ENCODE assay signal across 20 mouse cellular contexts in genomic region chr7:125762289-125762688, GRCm38 (mm10). TPM values are rescaled to one million over a fixed set of nuclear protein-coding genes. Genes with fewer than 3 reads are reported as not detected.
A peak's percentile ranks its signal among the peaks of the same experiment; 100 is the strongest.
DNase-seq lines count a peak whose midpoint lies in the region; TF ChIP-seq lines count a peak whose summit lies in the region.
"Had no signal": no experiment of that assay in that cellular context is flagged by ENCODE, and none has a peak within 500 bp of the region (broad histone marks: within the 10 kb centered on the region; RNA-seq: fewer than 3 reads in every experiment).

No protein-coding gene starts in this region.

- 71% methylated on average over 2 of the region's 2 CpGs for WGBS in heart, embryonic 10.5 days
- WGBS in heart, adult 2 months: 61% methylated on average over 2 of the region's 2 CpGs

- no peaks in the 10 kb centered on the region for H3K9me3 ChIP-seq in heart, embryonic 10.5 days
- H3K9me3 ChIP-seq: embryonic facial prominence, embryonic 12.5 days; hindbrain, embryonic 15.5 days; lung, embryonic 15.5 days; midbrain, embryonic 10.5 days had no signal

- peaks cover 11% of the 10 kb centered on the region; the same call in 1 of the 2 replicates for H3K36me3 ChIP-seq in heart, embryonic 10.5 days
- H3K36me3 ChIP-seq in heart, adult 2 months (ENCODE audit: control insufficient read depth, insufficient read depth, low read length): no peaks in the 10 kb centered on the region
- H3K36me3 ChIP-seq: lung, embryonic 15.5 days had no signal

- TF ChIP-seq POLR2A in heart, adult 2 months (IDR thresholded peaks at IDR 0.05; ENCODE audit: insufficient read depth, low read depth, low read length): no peak

- DNase-seq in heart, embryonic 10.5 days (ENCODE audit: low spot score): no peak
- DNase-seq in heart, adult 2 months: no peak
- peak; percentile 44 to 47 for DNase-seq in heart, postnatal 10 days
- DNase-seq in heart, postnatal 4 days: no peak
- DNase-seq in 416B (ENCODE audit: low read depth): peak; percentile 42
- peak; percentile 23 for DNase-seq in lung, postnatal 10 days
- no peak for DNase-seq in urinary bladder, postnatal 36 days (ENCODE audit: low spot score in 2 of 2)
- DNase-seq in adrenal gland, postnatal 14 days: no peak
- DNase-seq: B cell, adult 2 months; cerebellum, adult 9-10 months; gastrocnemius, postnatal 36 days; kidney, adult 11 months; layer of hippocampus, postnatal 36 days; liver; thymus, postnatal 36 days had no signal

- H3K9ac ChIP-seq in heart, adult 2 months (ENCODE audit: low read depth, low read length): no peak overlapping the region
- H3K9ac ChIP-seq: embryonic facial prominence, embryonic 12.5 days; hindbrain, embryonic 15.5 days; lung, embryonic 15.5 days had no signal

- intact Hi-C loops in heart, adult 2 months (cut with DNase I): no loop called here
- intact Hi-C loops in heart, postnatal 10 days (cut with DNase I): no loop called here

- TF ChIP-seq CTCF in heart, adult 2 months (IDR thresholded peaks at IDR 0.05): no peak

- no peak overlapping the region for H3K4me3 ChIP-seq in heart, embryonic 10.5 days
- H3K4me3 ChIP-seq in heart, adult 2 months: no peak overlapping the region
- H3K4me3 ChIP-seq: embryonic facial prominence, embryonic 12.5 days; hindbrain, embryonic 15.5 days; lung, embryonic 15.5 days; midbrain, embryonic 10.5 days had no signal

- no peaks in the 10 kb centered on the region for H3K27me3 ChIP-seq in heart, embryonic 10.5 days (ENCODE audit: insufficient read depth, poor library complexity, severe bottlenecking)
- no peaks in the 10 kb centered on the region for H3K27me3 ChIP-seq in heart, adult 2 months (ENCODE audit: control insufficient read depth, insufficient read depth, low read length)
- H3K27me3 ChIP-seq: embryonic facial prominence, embryonic 12.5 days; hindbrain, embryonic 15.5 days; lung, embryonic 15.5 days had no signal

- peaks cover 66% of the 10 kb centered on the region for H3K4me1 ChIP-seq in heart, embryonic 10.5 days
- H3K4me1 ChIP-seq in heart, adult 2 months (ENCODE audit: control insufficient read depth, insufficient read depth, low read length): peaks cover 2% of the 10 kb centered on the region; the same call in 1 of the 2 replicates
- H3K4me1 ChIP-seq: embryonic facial prominence, embryonic 12.5 days had no signal

- no peaks in the 10 kb centered on the region for H3K79me2 ChIP-seq in heart, adult 2 months (replicated peaks; ENCODE audit: control insufficient read depth, insufficient read depth, low read length)

- TF ChIP-seq EP300 in heart, adult 2 months (IDR thresholded peaks at IDR 0.05; ENCODE audit: insufficient read depth, low read depth, low read length): no peak

- peak overlapping the region; percentile 87 for H3K27ac ChIP-seq in heart, embryonic 10.5 days
- H3K27ac ChIP-seq in heart, adult 2 months: no peak overlapping the region
- H3K27ac ChIP-seq: embryonic facial prominence, embryonic 12.5 days; hindbrain, embryonic 15.5 days; kidney, postnatal 0 days; lung, embryonic 15.5 days had no signal

RNA-seq across cellular contexts. Expression of gene D430042O09Rik, which starts 54.6 kb away (rescaled TPM):
- polyA plus RNA-seq in heart, embryonic 10.5 days (2016; fragmentation: Nextera tagmentation; extraction: Ambion mirVana): 9.2 and 11.1 TPM in 2 replicates
- total RNA-seq in heart, adult 2 months (2021): 10 to 100 TPM in 1 of 2 experiments, 1 to 10 TPM in 1; 9.3 to 11.5 TPM
- polyA plus RNA-seq in heart, adult 2 months (2012; rRNA removed): 8.2 and 10.4 TPM in 2 replicates
- total RNA-seq in heart, postnatal 10 days (2021): 10 to 100 TPM; 14.7 to 17.3 TPM
- 10 to 100 TPM; 19.0 to 20.6 TPM for total RNA-seq in heart, postnatal 4 days (2021)
- total RNA-seq in adrenal gland, postnatal 14 days (2021): 16.6 and 16.7 TPM in 2 replicates

RNA-seq across cellular contexts. Expression of gene Gtf3c1, which starts 54.7 kb away (rescaled TPM):
- 36.2 and 43.6 TPM in 2 replicates for polyA plus RNA-seq in heart, embryonic 10.5 days (2016; fragmentation: Nextera tagmentation; extraction: Ambion mirVana)
- total RNA-seq in heart, adult 2 months (2021): 10 to 100 TPM; 46.3 to 47.9 TPM
- polyA plus RNA-seq in heart, adult 2 months (2012; rRNA removed): 30.2 and 36.4 TPM in 2 replicates
- 10 to 100 TPM; 73.5 to 87.1 TPM for total RNA-seq in heart, postnatal 10 days (2021)
- 10 to 100 TPM; 87.6 to 97.4 TPM for total RNA-seq in heart, postnatal 4 days (2021)
- total RNA-seq in adrenal gland, postnatal 14 days (2021): 61.0 and 66.2 TPM in 2 replicates

Comparison
In these comparisons a context has a peak if more than half of its experiments do, and no peak if none do; other contexts are left out.
1. DNase-seq: peak in heart, postnatal 10 days (2 of 2), 416B (single experiment) and lung, postnatal 10 days (single experiment); none in heart, embryonic 10.5 days (single experiment), heart, adult 2 months (0 of 2), heart, postnatal 4 days (single experiment), urinary bladder, postnatal 36 days (0 of 2) and adrenal gland, postnatal 14 days (single experiment).